Comparison of ENCODE assay signal across 8 mouse cellular contexts in genomic region chr3:57847760-57848185, GRCm38 (mm10). TPM values are rescaled to one million over a fixed set of nuclear protein-coding genes. Genes with fewer than 3 reads are reported as not detected.
DNase-seq lines count a peak whose midpoint lies in the region; ATAC-seq and TF ChIP-seq lines count a peak whose summit lies in the region.

Gene Pfn2 (minus strand): TSS chr3:57848079.

- WGBS in forebrain, embryonic 16.5 days, result 0% methylated on average over 41 of the region's 52 CpGs
- WGBS in lung, adult 2 months, result under 1% methylated on average over 52 of the region's 52 CpGs

- peak within 1 kb of the TSS; percentile 98 for H3K27ac ChIP-seq in forebrain, embryonic 16.5 days (ENCODE audit: low read length)

- peak; percentile 77 for ATAC-seq in cerebellum, adult (ENCODE audit: insufficient number of reproducible peaks, low FRiP score, low TSS enrichment)
- peak; percentile 84 for ATAC-seq in forebrain, embryonic 16.5 days

- peak within 1 kb of the TSS; percentile 74 for H3K4me2 ChIP-seq in forebrain, embryonic 16.5 days (ENCODE audit: low read length)

- TF ChIP-seq CTCF in E14TG2a.4 (conservative IDR thresholded peaks at IDR 0.05; ENCODE audit: low read length), result no peak
- TF ChIP-seq CTCF in lung, adult 2 months (IDR thresholded peaks at IDR 0.05; ENCODE audit: insufficient read depth, low read length), result no peak

- peak within 1 kb of the TSS; percentile 100 for H3K9ac ChIP-seq in forebrain, embryonic 16.5 days (replicated peaks; ENCODE audit: low read depth, low read length)

- H3K9me3 ChIP-seq in E14TG2a.4 (ENCODE audit: low read length), result peaks cover 4% of the 10 kb centered on the region; the same call in 1 of the 2 replicates
- no peaks in the 10 kb centered on the region for H3K9me3 ChIP-seq in forebrain, embryonic 16.5 days (ENCODE audit: control insufficient read depth, low read length)

- H3K36me3 ChIP-seq in E14TG2a.4 (ENCODE audit: insufficient read depth, low read length), result peaks cover 13% of the 10 kb centered on the region
- peaks cover 9% of the 10 kb centered on the region for H3K36me3 ChIP-seq in forebrain, embryonic 16.5 days (ENCODE audit: control insufficient read depth, insufficient read depth)

- TF ChIP-seq POLR2A in lung, adult 2 months (IDR thresholded peaks at IDR 0.05; ENCODE audit: borderline replicate concordance, extremely low read depth, low read depth, low read length), result no peak

- H3K27me3 ChIP-seq in E14TG2a.4 (ENCODE audit: insufficient read depth, low read length), result no peaks in the 10 kb centered on the region
- H3K27me3 ChIP-seq in forebrain, embryonic 16.5 days (replicated peaks; ENCODE audit: control insufficient read depth, insufficient read depth, low read length), result no peaks in the 10 kb centered on the region

- peak; percentile 78 to 83 for DNase-seq in heart, postnatal 14 days
- DNase-seq in layer of hippocampus, adult 18-20 months (ENCODE audit: low spot score in 2 of 2), result peak; percentile 76 to 82
- peak; percentile 49 for DNase-seq in lung, adult 2 months
- DNase-seq in ovary, adult 18-20 months (ENCODE audit: low spot score), result peak; percentile 70
- DNase-seq in thymus, postnatal 10 days (ENCODE audit: low spot score in 2 of 2), result peak; percentile 73 to 75

- peak within 1 kb of the TSS; percentile 97 for H3K4me3 ChIP-seq in E14TG2a.4 (replicated peaks; ENCODE audit: low read length)
- peak within 1 kb of the TSS; percentile 100 for H3K4me3 ChIP-seq in forebrain, embryonic 16.5 days (replicated peaks; ENCODE audit: low read length)
- peak within 1 kb of the TSS; percentile 100 for H3K4me3 ChIP-seq in lung, adult 2 months (replicated peaks; ENCODE audit: extremely low read depth, low read depth, low read length)

- peaks cover 19% of the 10 kb centered on the region for H3K4me1 ChIP-seq in E14TG2a.4 (replicated peaks; ENCODE audit: low read depth, low read length)
- peaks cover 17% of the 10 kb centered on the region for H3K4me1 ChIP-seq in forebrain, embryonic 16.5 days (replicated peaks; ENCODE audit: control insufficient read depth, insufficient read depth, low read length)
- peaks cover 5% of the 10 kb centered on the region; the same call in 1 of the 2 replicates for H3K4me1 ChIP-seq in lung, adult 2 months (ENCODE audit: control insufficient read depth, insufficient read depth, low read length)

- intact Hi-C loops in heart, postnatal 14 days (cut with DNase I), result loop anchor here (10.0 kb wide), 2 partner anchors 567 to 647 kb away; partner anchors contain the start of gene Tsc22d2

RNA-seq across cellular contexts. Expression of gene Pfn2, which starts in this region (rescaled TPM):
- polyA plus RNA-seq in forebrain, embryonic 16.5 days (2015; fragmentation: Nextera tagmentation; extraction: Ambion mirVana), result 591 and 609 TPM in 2 replicates
- 10 to 100 TPM; 31.8 to 33.0 TPM for total RNA-seq in heart, postnatal 14 days (2021)
- total RNA-seq in layer of hippocampus, adult 18-20 months (2021), result 100 to 1,000 TPM; 528 to 568 TPM
- polyA plus RNA-seq in lung, adult 2 months (2012; rRNA removed), result 5.4 and 11.1 TPM in 2 replicates

Comparison
In these comparisons a context has a peak if more than half of its experiments do, and no peak if none do; other contexts are left out.
1. Peak in every context shown above with its lines: DNase-seq, ATAC-seq, H3K4me3 ChIP-seq and H3K27ac ChIP-seq.
2. RNA of gene Pfn2 (total RNA-seq): 528 to 568 TPM in layer of hippocampus, adult 18-20 months; 31.8 to 33.0 TPM in heart, postnatal 14 days; every median in the first group is over 10 times any median in the second.
3. RNA of gene Pfn2 (polyA plus RNA-seq): 591 to 609 TPM in forebrain, embryonic 16.5 days; 5.4 to 11.1 TPM in lung, adult 2 months; every median in the first group is over 10 times any median in the second.